8 mouse cellular contexts compared by ENCODE assay signal in the genomic region with DNA sequence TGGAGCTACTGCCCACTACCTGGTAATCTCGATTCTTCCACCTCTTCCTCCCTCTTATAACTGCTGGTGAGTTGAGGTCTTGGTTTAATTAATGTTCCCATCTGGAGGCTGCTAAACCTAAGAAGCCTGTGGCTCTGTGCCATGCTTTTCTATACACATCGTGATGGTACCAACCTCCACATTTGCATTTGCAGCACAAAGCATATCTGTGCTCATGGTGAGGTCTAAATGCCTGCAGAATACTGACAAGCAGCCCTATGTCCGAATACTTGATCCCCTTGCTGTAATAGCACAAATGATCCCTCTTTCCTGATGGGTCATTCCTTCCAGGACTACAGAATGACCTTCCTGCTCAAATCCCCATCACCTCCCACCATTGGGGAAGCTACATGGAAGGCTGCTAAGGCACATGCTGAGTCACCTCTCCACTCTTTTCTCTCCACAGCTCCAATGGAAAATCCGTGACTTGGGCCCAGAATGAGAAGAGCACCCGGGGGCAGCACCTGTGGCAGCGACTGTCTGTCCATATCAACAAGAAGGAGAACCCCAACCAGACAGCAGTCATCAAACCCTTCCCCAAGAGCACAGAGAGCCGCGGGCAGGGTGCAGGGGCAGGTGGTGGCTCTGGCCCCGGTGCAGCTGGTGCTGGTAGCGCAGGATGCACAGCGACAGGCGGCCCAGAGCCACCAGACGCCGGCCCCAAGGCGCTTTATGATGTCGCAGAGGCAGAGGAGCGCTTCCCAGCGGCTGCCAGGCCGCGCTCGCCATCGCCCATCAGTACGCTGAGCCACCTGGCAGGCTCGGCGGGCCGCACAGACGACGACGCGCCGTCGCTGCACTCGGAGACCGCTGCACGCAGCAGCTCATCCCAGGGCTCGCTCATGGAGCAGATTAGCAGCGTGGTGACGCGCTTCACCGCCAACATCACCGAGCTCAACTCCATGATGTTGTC.
DNase-seq lines count a peak whose midpoint lies in the region; ATAC-seq and TF ChIP-seq lines count a peak whose summit lies in the region.

No protein-coding gene starts in this region.

- no peak overlapping the region for H3K4me3 ChIP-seq in thymus, adult 2 months (ENCODE audit: control insufficient read depth, insufficient read depth, low read length)
- H3K4me3 ChIP-seq in hindbrain, embryonic 16.5 days (ENCODE audit: low read length) = peak overlapping the region; percentile 42
- H3K4me3 ChIP-seq in lung, adult 2 months (replicated peaks; ENCODE audit: extremely low read depth, low read depth, low read length) = no peak overlapping the region

- DNase-seq in cerebellum, postnatal 10 days = peak; percentile 60 to 70
- DNase-seq in cerebellum, adult 11 months = no peak
- peak; percentile 3 for DNase-seq in thymus, adult 2 months
- DNase-seq in thymus, adult 18-20 months = no peak
- peak; percentile 18 for DNase-seq in lung, adult 2 months
- DNase-seq in retina, embryonic 14.5 days (ENCODE audit: low spot score) = peak; percentile 67
- no peak for DNase-seq in adrenal gland, adult (ENCODE audit: inconsistent age in 2 of 2, low spot score in 1 of 2)

- H3K27me3 ChIP-seq in thymus, adult 2 months (ENCODE audit: control insufficient read depth, insufficient read depth, low read length) = no peaks in the 10 kb centered on the region; the same call in 1 of the 2 replicates
- no peaks in the 10 kb centered on the region for H3K27me3 ChIP-seq in hindbrain, embryonic 16.5 days (replicated peaks; ENCODE audit: control insufficient read depth, insufficient read depth, low read length)

- TF ChIP-seq CTCF in thymus, adult 2 months (IDR thresholded peaks at IDR 0.05; ENCODE audit: borderline replicate concordance, control insufficient read depth, extremely low read depth, insufficient read depth, low read length, poor library complexity) = no peak
- TF ChIP-seq CTCF in lung, adult 2 months (IDR thresholded peaks at IDR 0.05; ENCODE audit: insufficient read depth, low read length) = no peak

- no peaks in the 10 kb centered on the region for H3K36me3 ChIP-seq in thymus, adult 2 months (ENCODE audit: control insufficient read depth, insufficient read depth, low read length)
- H3K36me3 ChIP-seq in hindbrain, embryonic 16.5 days (ENCODE audit: control insufficient read depth, insufficient read depth, low read length) = no peaks in the 10 kb centered on the region

- no peaks in the 10 kb centered on the region for H3K9me3 ChIP-seq in hindbrain, embryonic 16.5 days (ENCODE audit: control insufficient read depth, low read length)

- peak overlapping the region; percentile 62 for H3K4me2 ChIP-seq in hindbrain, embryonic 16.5 days (ENCODE audit: low read length)

- no peaks in the 10 kb centered on the region for H3K4me1 ChIP-seq in thymus, adult 2 months (replicated peaks; ENCODE audit: control insufficient read depth, insufficient read depth, low read length)
- H3K4me1 ChIP-seq in hindbrain, embryonic 16.5 days (ENCODE audit: control insufficient read depth, insufficient read depth, low read depth, low read length) = peaks cover 2% of the 10 kb centered on the region
- peaks cover 2% of the 10 kb centered on the region; the same call in 1 of the 2 replicates for H3K4me1 ChIP-seq in lung, adult 2 months (ENCODE audit: control insufficient read depth, insufficient read depth, low read length)

- peak overlapping the region; percentile 61 for H3K9ac ChIP-seq in hindbrain, embryonic 16.5 days (ENCODE audit: low read depth, low read length)

- peak; percentile 86 for ATAC-seq in hindbrain, embryonic 16.5 days

- 15% methylated on average over 41 of the region's 41 CpGs for WGBS in thymus, adult 2 months
- WGBS in hindbrain, embryonic 16.5 days = 5% methylated on average over 40 of the region's 41 CpGs
- WGBS in lung, adult 2 months = 15% methylated on average over 41 of the region's 41 CpGs

- no peak for TF ChIP-seq POLR2A in thymus, adult 2 months (IDR thresholded peaks at IDR 0.05; ENCODE audit: control insufficient read depth, extremely low read depth, insufficient read depth, low read length, poor library complexity)
- TF ChIP-seq POLR2A in lung, adult 2 months (IDR thresholded peaks at IDR 0.05; ENCODE audit: borderline replicate concordance, extremely low read depth, low read depth, low read length) = no peak

- no peak overlapping the region for H3K27ac ChIP-seq in thymus, adult 2 months (ENCODE audit: control insufficient read depth, insufficient read depth, low read length)
- 0 out of 2 replicates have a peak overlapping the region, but pooled peaks have one; percentile 9 for H3K27ac ChIP-seq in hindbrain, embryonic 16.5 days (ENCODE audit: low read depth, low read length)

Comparison
In these comparisons a context has a peak if more than half of its experiments do, and no peak if none do; other contexts are left out.
1. DNase-seq: peak in cerebellum, postnatal 10 days (2 of 2), thymus, adult 2 months (single experiment), lung, adult 2 months (single experiment) and retina, embryonic 14.5 days (single experiment); none in cerebellum, adult 11 months (single experiment), thymus, adult 18-20 months (0 of 2) and adrenal gland, adult (0 of 2).